Mouse (Mus musculus): ENCODE measurements at regions not wholly inside any gene's neighbourhood (a gene's known extent, or its start where the extent isn't known, plus 50 kb on each side); places are given as distances from the start of the nearest gene placed in this dataset.

- TF ChIP-seq POLR2A (IDR thresholded peaks at IDR 0.05; ENCODE audit: insufficient read depth, low read depth, low read length), result no peak
- no peak for TF ChIP-seq CTCF (IDR thresholded peaks at IDR 0.05; ENCODE audit: insufficient read depth, low read depth, low read length)
Measured at GRCm38 (mm10) chr9:46642696-46643095, 322.9 kb upstream of the 4931429L15Rik start.

All from olfactory bulb, adult 2 months (tissue).